Mouse (Mus musculus): ENCODE measurements around the gene Nckap1. TPM values are rescaled to one million over a fixed set of nuclear protein-coding genes. Genes with fewer than 3 reads are reported as not detected.

The Nckap1 gene
- polyA plus RNA-seq, 1 experiment from 2014 or later, result 64.1 TPM

GRCm38 (mm10) chr2:80484951-80485350, 96.2 kb downstream of the Nckap1 start:
- H3K4me2 ChIP-seq (ENCODE audit: low read length), result no peak overlapping the region
- no peak overlapping the region for H3K9ac ChIP-seq (ENCODE audit: low read length)
- WGBS, result 90% methylated on average over 5 of the region's 5 CpGs
- H3K36me3 ChIP-seq (ENCODE audit: control insufficient read depth, insufficient read depth, low read length), result no peaks in the 10 kb centered on the region
- DNase-seq (ENCODE audit: low spot score), result no peak
- no peaks in the 10 kb centered on the region for H3K9me3 ChIP-seq (ENCODE audit: control insufficient read depth, low read length)
- H3K4me1 ChIP-seq (replicated peaks; ENCODE audit: control insufficient read depth, insufficient read depth, low read length), result no peaks in the 10 kb centered on the region
- H3K4me3 ChIP-seq (ENCODE audit: low read depth, low read length), result no peak overlapping the region
- H3K27me3 ChIP-seq (replicated peaks; ENCODE audit: control insufficient read depth, insufficient read depth, low read length), result no peaks in the 10 kb centered on the region
- H3K27ac ChIP-seq (ENCODE audit: low read depth), result no peak overlapping the region
- no peak for ATAC-seq (replicated peaks; ENCODE audit: low FRiP score, low TSS enrichment, low read depth)

GRCm38 (mm10) chr2:80475831-80476230, 105.3 kb downstream of the Nckap1 start:
- Histone ChIP-seq H3K27me3 (replicated peaks; ENCODE audit: control insufficient read depth, insufficient read depth, low read length) (no peaks in the 10 kb centered on the region), H3K36me3 (ENCODE audit: control insufficient read depth, insufficient read depth, low read length) (no peaks in the 10 kb centered on the region), H3K4me2 (ENCODE audit: low read length) (no peak overlapping the region), H3K4me1 (replicated peaks; ENCODE audit: control insufficient read depth, insufficient read depth, low read length) (no peaks in the 10 kb centered on the region), H3K9ac (ENCODE audit: low read length) (no peak overlapping the region), H3K27ac (ENCODE audit: low read depth) (no peak overlapping the region), H3K9me3 (ENCODE audit: control insufficient read depth, low read length) (no peaks in the 10 kb centered on the region), H3K4me3 (ENCODE audit: low read depth, low read length) (no peak overlapping the region)
- no peak for ATAC-seq (replicated peaks; ENCODE audit: low FRiP score, low TSS enrichment, low read depth)
- no peak for DNase-seq (ENCODE audit: low spot score)
- WGBS, result 50% methylated on average over 1 of the region's 1 CpGs

GRCm38 (mm10) chr2:80474247-80474796, 106.9 kb downstream of the Nckap1 start:
- Histone ChIP-seq H3K4me1 (replicated peaks; ENCODE audit: control insufficient read depth, insufficient read depth, low read length) (no peaks in the 10 kb centered on the region), H3K36me3 (ENCODE audit: control insufficient read depth, insufficient read depth, low read length) (no peaks in the 10 kb centered on the region), H3K9ac (ENCODE audit: low read length) (no peak overlapping the region), H3K27ac (ENCODE audit: low read depth) (no peak overlapping the region), H3K9me3 (ENCODE audit: control insufficient read depth, low read length) (no peaks in the 10 kb centered on the region), H3K27me3 (replicated peaks; ENCODE audit: control insufficient read depth, insufficient read depth, low read length) (no peaks in the 10 kb centered on the region), H3K4me3 (ENCODE audit: low read depth, low read length) (no peak overlapping the region), H3K4me2 (ENCODE audit: low read length) (no peak overlapping the region)
- no peak for ATAC-seq (replicated peaks; ENCODE audit: low FRiP score, low TSS enrichment, low read depth)
- WGBS, result 54% methylated on average over 5 of the region's 5 CpGs
- no peak for DNase-seq (ENCODE audit: low spot score)

- ATAC-seq (replicated peaks; ENCODE audit: low FRiP score, low TSS enrichment, low read depth) (no peak), DNase-seq (ENCODE audit: low spot score) (no peak)
- H3K9ac ChIP-seq (ENCODE audit: low read length), result no peak overlapping the region
- H3K36me3 ChIP-seq (ENCODE audit: control insufficient read depth, insufficient read depth, low read length), result no peaks in the 10 kb centered on the region
- H3K9me3 ChIP-seq (ENCODE audit: control insufficient read depth, low read length), result no peaks in the 10 kb centered on the region
- H3K4me3 ChIP-seq (ENCODE audit: low read depth, low read length), result no peak overlapping the region
- no peak overlapping the region for H3K4me2 ChIP-seq (ENCODE audit: low read length)
- 0 out of 2 replicates have a peak, but pooled peaks cover 5% of the 10 kb centered on the region for H3K4me1 ChIP-seq (replicated peaks; ENCODE audit: control insufficient read depth, insufficient read depth, low read length)
- no peaks in the 10 kb centered on the region for H3K27me3 ChIP-seq (replicated peaks; ENCODE audit: control insufficient read depth, insufficient read depth, low read length)
- no peak overlapping the region for H3K27ac ChIP-seq (ENCODE audit: low read depth)
- WGBS, result 52% methylated on average over 16 of the region's 16 CpGs
These were observed 115.0 kb downstream of the Nckap1 start for GRCm38 (mm10) chr2:80465991-80466821.

GRCm38 (mm10) chr2:80461827-80462226, 119.4 kb downstream of the Nckap1 start:
- Histone ChIP-seq H3K9ac (ENCODE audit: low read length) (no peak overlapping the region), H3K9me3 (ENCODE audit: control insufficient read depth, low read length) (no peaks in the 10 kb centered on the region)
- ATAC-seq (replicated peaks; ENCODE audit: low FRiP score, low TSS enrichment, low read depth), result no peak

More at GRCm38 (mm10) chr2:80461827-80462226, 119.4 kb downstream of the Nckap1 start:
- Histone ChIP-seq H3K4me3 (ENCODE audit: low read depth, low read length) (no peak overlapping the region), H3K27ac (ENCODE audit: low read depth) (no peak overlapping the region), H3K27me3 (replicated peaks; ENCODE audit: control insufficient read depth, insufficient read depth, low read length) (no peaks in the 10 kb centered on the region), H3K4me2 (ENCODE audit: low read length) (no peak overlapping the region), H3K36me3 (ENCODE audit: control insufficient read depth, insufficient read depth, low read length) (no peaks in the 10 kb centered on the region), H3K4me1 (replicated peaks; ENCODE audit: control insufficient read depth, insufficient read depth, low read length) (0 out of 2 replicates have a peak, but pooled peaks cover 5% of the 10 kb centered on the region)
- WGBS, result 74% methylated on average over 8 of the region's 8 CpGs
- DNase-seq (ENCODE audit: low spot score), result no peak

MicroRNAs within 50 kb of the gene (microRNA counts, 519-probe panel; counts per million panel counts)
- 672 counts per million, percentile 1 among the panel's probes with 10 or more counts for microRNA mmu-miR-684

Small RNA genes within 50 kb of the gene (microRNA-seq; reads per million reads assigned to microRNA genes)
- not detected for gene Mir684-1

Other genes starting within 250 kb of the Nckap1 start
- gene Frzb, start 133.8 kb downstream of the Nckap1 start, polyA plus RNA-seq (2014; fragmentation: Nextera tagmentation; extraction: Ambion mirVana), result 1.9 and 2.2 TPM in 2 replicates
- 16.4 and 19.5 TPM in 2 replicates for gene Dusp19, start 35.7 kb upstream of the Nckap1 start, polyA plus RNA-seq (2014; fragmentation: Nextera tagmentation; extraction: Ambion mirVana)
- gene Nup35, start 35.9 kb upstream of the Nckap1 start, polyA plus RNA-seq (2014; fragmentation: Nextera tagmentation; extraction: Ambion mirVana), result 40.9 and 47.2 TPM in 2 replicates